Mouse (Mus musculus): ENCODE data around the gene Bdp1. TPM values are rescaled to one million over a fixed set of nuclear protein-coding genes. Genes with fewer than 3 reads are reported as not detected.
"Not testable (repeated sequence)": the region's sequence is repeated elsewhere in the genome, so short reads cannot be mapped to it uniquely, and the experiment has no call there.

Bdp1 gene
- 12.3 and 30.1 TPM in 2 replicates for total RNA-seq (2015; ENCODE audit: low replicate concordance)
- 21.9 and 26.1 TPM in 2 replicates for total RNA-seq (2017; ENCODE audit: low replicate concordance)

DNA sequence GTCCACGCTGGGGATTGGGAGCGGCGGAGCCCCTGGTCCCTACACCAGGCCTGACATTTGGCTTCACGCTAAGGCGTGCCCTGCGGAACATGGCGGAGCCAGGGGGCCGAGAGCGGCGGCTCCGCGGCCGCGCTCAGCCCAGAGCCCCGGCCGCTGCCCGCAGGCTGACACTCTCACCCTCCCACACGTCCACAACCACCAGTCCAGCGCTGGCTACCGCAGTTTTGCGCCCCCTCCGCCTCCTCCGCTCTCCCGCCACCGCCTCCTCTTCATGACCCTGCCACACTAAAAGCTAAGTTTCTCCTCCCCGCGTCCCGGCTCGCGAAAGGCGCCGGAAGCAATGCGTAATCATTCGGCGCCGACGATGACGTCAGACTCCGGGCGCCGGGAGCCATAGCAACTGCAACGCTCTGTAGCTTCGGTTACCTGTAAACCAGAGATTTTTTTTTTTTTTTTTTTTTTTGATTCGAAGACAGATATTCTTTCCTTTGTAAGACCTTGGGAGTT is at the start of gene Bdp1:
Gene Bdp1 (minus strand): TSS at position 323 of the 507 bp plus-strand sequence.
- ATAC-seq (replicated peaks; ENCODE audit: low FRiP score, poor library complexity, severe bottlenecking) = peak; percentile 91

DNA sequence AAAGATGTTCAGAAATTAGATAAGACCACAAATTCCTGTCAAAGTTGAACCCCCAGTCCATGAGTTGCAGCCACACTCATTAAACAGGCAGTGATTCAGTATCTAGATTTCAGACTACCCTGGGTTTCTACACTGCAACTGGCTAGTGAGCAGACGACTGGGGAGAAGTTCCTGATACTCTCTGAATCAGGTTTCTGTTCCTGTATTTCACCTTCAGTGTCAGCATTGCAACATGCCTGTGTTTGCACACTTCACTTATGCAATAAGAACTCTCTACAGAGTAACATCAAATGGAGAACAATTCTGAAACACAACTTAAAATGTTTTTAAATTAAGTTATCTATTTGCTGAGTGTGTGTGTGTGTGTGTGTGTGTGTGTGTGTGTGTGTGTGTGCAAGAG is 48.8 kb upstream of the Bdp1 start:
- ATAC-seq (replicated peaks; ENCODE audit: low FRiP score, poor library complexity, severe bottlenecking) = no peak

DNA sequence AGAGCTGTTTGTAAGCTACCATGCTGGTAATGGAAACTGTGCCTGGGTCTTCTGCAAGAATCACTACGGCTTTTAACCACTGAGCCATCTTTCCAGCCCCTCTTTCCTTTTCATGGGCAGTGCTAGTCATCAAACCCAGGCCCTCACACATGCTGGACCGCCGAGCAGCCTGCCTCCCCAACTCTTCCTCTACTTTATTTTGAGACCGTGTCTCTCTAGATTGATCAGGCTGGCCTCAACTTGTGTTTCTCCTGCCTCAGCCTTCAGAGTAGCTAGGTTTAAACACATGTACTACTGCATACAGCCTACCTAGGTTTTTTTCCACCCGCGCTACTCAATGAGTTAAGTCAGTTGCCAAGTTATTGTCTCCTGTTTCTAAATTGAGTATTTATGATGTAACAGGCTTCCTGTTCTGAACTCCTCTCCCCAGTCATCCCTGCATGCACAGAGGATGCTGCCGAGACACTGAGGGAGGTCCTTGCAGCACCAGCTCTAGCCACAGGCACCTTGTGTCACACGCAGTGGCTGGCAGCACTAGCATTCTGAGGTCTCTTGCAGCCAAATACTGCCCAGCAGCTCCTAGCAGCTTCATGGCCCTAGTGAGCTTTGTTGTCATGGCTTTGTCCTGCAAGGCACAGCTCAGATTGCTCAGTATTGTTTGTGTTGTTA is 37.9 kb upstream of the Bdp1 start:
- ATAC-seq (replicated peaks; ENCODE audit: low FRiP score, poor library complexity, severe bottlenecking) = no peak

- ATAC-seq (replicated peaks; ENCODE audit: low FRiP score, poor library complexity, severe bottlenecking) = no peak
Observed at GRCm38 (mm10) chr13:100125258-100125643, 21.4 kb upstream of the Bdp1 start.

- peak; percentile 99 for ATAC-seq (replicated peaks; ENCODE audit: low FRiP score, poor library complexity, severe bottlenecking)
Observed at GRCm38 (mm10) chr13:100124423-100125257, 20.8 kb upstream of the Bdp1 start, which contains the start of gene Smn1. TSS of gene Smn1 (plus strand) at chr13:100124852.

- no peak for ATAC-seq (replicated peaks; ENCODE audit: low FRiP score, poor library complexity, severe bottlenecking)
Observed at GRCm38 (mm10) chr13:100123970-100124369, 20.1 kb upstream of the Bdp1 start.

- no peak for ATAC-seq (replicated peaks; ENCODE audit: low FRiP score, poor library complexity, severe bottlenecking)
Observed at GRCm38 (mm10) chr13:100112218-100112972, 8.5 kb upstream of the Bdp1 start.

- no peak for ATAC-seq (replicated peaks; ENCODE audit: low FRiP score, poor library complexity, severe bottlenecking)
Observed at GRCm38 (mm10) chr13:100107652-100108472, 4.0 kb upstream of the Bdp1 start, which contains the start of gene Serf1. TSS of gene Serf1 (plus strand) at chr13:100108012.

DNA sequence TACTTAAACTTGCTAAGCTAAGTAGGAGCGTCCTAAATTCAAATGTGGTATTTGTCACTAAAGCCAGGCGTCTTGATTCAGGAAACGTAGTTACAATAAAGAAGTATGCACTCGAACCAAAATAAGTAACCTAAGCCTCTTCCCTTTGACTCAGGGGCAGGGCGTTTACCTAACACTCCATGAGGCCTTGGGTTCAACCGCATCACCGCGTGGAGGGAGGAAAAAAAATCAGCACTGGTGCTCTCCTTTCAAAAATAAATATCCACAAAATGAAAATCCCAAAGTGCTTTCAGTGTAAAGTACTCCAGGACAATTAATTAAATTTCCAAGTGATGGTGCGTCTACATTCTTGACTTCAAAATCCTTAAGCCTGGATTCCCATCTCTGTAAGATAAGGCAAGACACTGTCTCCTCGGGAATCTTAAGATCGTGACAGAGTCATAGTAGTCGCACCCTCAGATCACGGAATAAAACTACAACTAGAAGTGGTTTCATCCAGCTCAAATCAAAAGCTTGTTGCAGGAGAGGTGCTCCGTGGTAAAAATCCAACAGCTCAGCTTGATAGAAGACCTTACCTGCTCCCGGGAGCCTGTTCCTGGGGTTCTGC is 715 bp downstream of the Bdp1 start:
- ATAC-seq (replicated peaks; ENCODE audit: low FRiP score, poor library complexity, severe bottlenecking) = peak; percentile 40

DNA sequence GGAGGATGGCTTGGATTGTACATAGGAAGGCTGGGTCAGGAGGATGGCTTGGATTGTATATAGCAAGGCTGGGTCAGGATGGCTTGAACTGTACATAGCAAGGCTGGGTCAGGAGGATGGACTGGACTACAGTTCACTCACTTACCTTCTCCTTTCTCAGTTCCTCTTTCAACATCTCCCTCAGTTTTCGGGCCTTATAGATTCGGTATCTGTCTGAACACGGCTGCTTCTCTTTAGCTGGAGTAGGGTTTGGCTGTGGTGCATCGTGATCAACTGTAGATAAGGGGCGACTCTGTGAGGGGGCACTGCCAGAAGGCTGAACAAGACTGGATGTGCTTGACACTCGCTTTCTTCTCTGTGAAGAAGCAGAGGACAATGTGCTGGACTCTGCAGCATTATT is 5.1 kb downstream of the Bdp1 start:
- ATAC-seq (replicated peaks; ENCODE audit: low FRiP score, poor library complexity, severe bottlenecking) = no peak

- ATAC-seq (replicated peaks; ENCODE audit: low FRiP score, poor library complexity, severe bottlenecking) = no peak
Observed at GRCm38 (mm10) chr13:100071473-100071872, 32.4 kb downstream of the Bdp1 start.

DNA sequence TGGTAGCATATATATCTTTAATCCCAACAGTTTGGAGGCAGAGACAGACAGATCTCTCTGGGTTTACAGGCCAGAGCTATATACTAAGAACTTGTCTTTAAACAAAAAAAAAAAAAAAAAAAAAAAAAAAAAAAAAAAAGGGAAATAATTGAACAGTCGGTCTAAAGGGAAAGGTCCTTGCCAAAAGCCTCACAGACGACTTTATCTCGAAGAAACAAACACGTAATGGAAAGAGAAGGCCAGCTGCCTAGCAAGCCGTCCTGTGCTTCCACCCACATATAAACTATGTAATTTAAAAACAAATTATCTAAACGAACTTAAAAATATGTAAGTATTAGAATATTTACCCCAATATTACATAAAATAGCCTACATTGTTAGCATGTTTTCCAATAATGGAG is 36.0 kb downstream of the Bdp1 start:
- ATAC-seq (replicated peaks; ENCODE audit: low FRiP score, poor library complexity, severe bottlenecking) = no peak

GRCm38 (mm10) chr13:100063936-100064335 is 39.9 kb downstream of the Bdp1 start:
- ATAC-seq (replicated peaks; ENCODE audit: low FRiP score, poor library complexity, severe bottlenecking) = no peak

GRCm38 (mm10) chr13:100057738-100058137 is 46.1 kb downstream of the Bdp1 start:
- not testable (repeated sequence) for ATAC-seq (replicated peaks; ENCODE audit: low FRiP score, poor library complexity, severe bottlenecking)

DNA sequence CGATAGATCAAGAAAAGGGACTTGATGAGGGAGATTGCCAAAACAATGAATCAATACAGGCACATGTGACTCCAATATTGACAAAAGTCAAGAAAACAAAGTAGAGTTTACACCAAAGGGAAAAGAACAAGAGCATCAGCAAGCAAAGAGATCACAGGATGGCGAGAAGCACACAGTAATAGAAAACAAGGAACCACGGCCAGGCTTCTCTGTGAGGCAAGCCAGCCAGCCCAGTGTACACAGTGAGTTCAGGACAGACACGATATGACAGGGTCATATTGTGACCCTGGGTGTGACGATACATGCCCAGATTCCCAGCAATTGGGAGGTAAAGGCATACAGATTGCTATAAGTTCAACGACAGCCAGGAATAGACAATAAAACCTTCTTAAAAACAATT is 77.9 kb downstream of the Bdp1 start:
- no peak for ATAC-seq (replicated peaks; ENCODE audit: low FRiP score, poor library complexity, severe bottlenecking)

GRCm38 (mm10) chr13:100016891-100017290 is 87.0 kb downstream of the Bdp1 start:
- no peak for ATAC-seq (replicated peaks; ENCODE audit: low FRiP score, poor library complexity, severe bottlenecking)

DNA sequence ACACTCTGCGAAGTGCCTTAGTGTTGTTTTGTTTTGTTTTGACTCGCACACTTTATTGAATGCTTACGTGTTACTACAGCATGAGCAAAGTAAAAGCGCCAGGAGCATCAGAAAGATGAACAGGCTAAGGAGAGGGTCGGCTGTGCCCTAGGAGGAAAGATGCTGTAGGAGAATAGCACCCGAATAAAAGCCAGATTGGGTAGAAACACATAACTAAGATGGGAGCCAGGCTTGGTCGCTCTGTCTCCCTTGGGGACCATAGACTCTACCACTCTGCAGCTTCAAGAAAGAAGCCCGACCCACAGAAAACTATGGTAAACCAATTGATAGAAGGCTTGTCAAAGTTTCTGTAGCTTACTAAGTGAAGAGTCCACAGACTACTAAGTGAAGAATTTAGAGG is 87.9 kb downstream of the Bdp1 start:
- peak; percentile 14; the same call in 1 of the 2 replicates for ATAC-seq (replicated peaks; ENCODE audit: low FRiP score, poor library complexity, severe bottlenecking)

- ATAC-seq (replicated peaks; ENCODE audit: low FRiP score, poor library complexity, severe bottlenecking) = peak; percentile 100
Observed at GRCm38 (mm10) chr13:100014906-100015895, 88.7 kb downstream of the Bdp1 start, which contains the start of gene Mccc2. TSS of gene Mccc2 (minus strand) at chr13:100015639.
